Mouse (Mus musculus) embryonic facial prominence, embryonic 12.5 days (tissue): ENCODE results near the gene Osbp. TPM values are rescaled to one million over a fixed set of nuclear protein-coding genes. Genes with fewer than 3 reads are reported as not detected.
A peak's percentile ranks its signal among the peaks of the same experiment; 100 is the strongest.

ENCODE experiments used
- ATAC-seq: fragments of 200-750 bp; cut with Nextera tagmentation; 2 replicates; pipeline ENCODE4 v1.8.0; 2017; ENCODE audit not compliant: insufficient number of reproducible peaks, insufficient read depth, low FRiP score, low TSS enrichment
- H3K27ac ChIP-seq: fragments of 300-500 bp; sonication (generic); 2 replicates; pipeline ENCODE4 v1.5.1; 2016; ENCODE audit warnings: mild to moderate bottlenecking
- H3K27me3 ChIP-seq: fragments of 300-500 bp; sonication (generic); 2 replicates; pipeline ENCODE4 v1.6.1; 2016; ENCODE audit warnings: mild to moderate bottlenecking, moderate library complexity
- H3K36me3 ChIP-seq: fragments of 300-500 bp; sonication (generic); 2 replicates; pipeline ENCODE4 v1.6.1; 2016; ENCODE audit warnings: mild to moderate bottlenecking
- H3K4me1 ChIP-seq: fragments of 300-500 bp; sonication (generic); 2 replicates; pipeline ENCODE4 v1.6.1; 2016
- H3K4me2 ChIP-seq: fragments of 300-500 bp; sonication (generic); replicated peaks from 2 replicates; pipeline ENCODE4 v1.6.1; 2016; ENCODE audit warnings: mild to moderate bottlenecking, moderate library complexity
- H3K4me3 ChIP-seq: fragments of 300-500 bp; sonication (generic); 2 replicates; pipeline ENCODE4 v1.5.1; 2016; ENCODE audit warnings: mild to moderate bottlenecking
- H3K9ac ChIP-seq: fragments of 300-500 bp; sonication (generic); 2 replicates; pipeline ENCODE4 v1.6.1; 2016; ENCODE audit warnings: mild to moderate bottlenecking, moderate library complexity
- H3K9me3 ChIP-seq: fragments of 300-500 bp; sonication (generic); 2 replicates; pipeline ENCODE4 v1.6.1; 2016; ENCODE audit warnings: mild to moderate bottlenecking, moderate library complexity
- WGBS: fragments of 180-500 bp; shearing (Covaris S2); methylation state at CpG from one replicate; pipeline ENCODE4 v1.1.7; 2016; 5-methylcytosine and 5-hydroxymethylcytosine counted together
- microRNA-seq: library from miRNA; unstranded; fragments of <30 nt; microRNA quantifications from one replicate; pipeline ENCODE4, GENCODE M21; 2017
- polyA plus RNA-seq: library from polyadenylated mRNA; unstranded; fragments of >200 nt; fragmentation: Nextera tagmentation; extraction: Ambion mirVana; gene quantifications from 2 replicates; pipeline ENCODE4 v1.2.1, GENCODE M21; 2016

The Osbp gene
- polyA plus RNA-seq, 1 experiment from 2014 or later = 5.6 TPM

GRCm38 (mm10) chr19:12016192-12016591 lies 50.5 kb downstream of the Osbp start:
- no peak for ATAC-seq
- no peak overlapping the region for H3K4me3 ChIP-seq
- no peaks in the 10 kb centered on the region for H3K36me3 ChIP-seq
- H3K27me3 ChIP-seq = no peaks in the 10 kb centered on the region
- no peak overlapping the region for H3K4me2 ChIP-seq
- whole genome bisulfite sequencing = 68% methylated on average over 4 of the region's 4 CpGs
- H3K4me1 ChIP-seq = no peaks in the 10 kb centered on the region
- no peaks in the 10 kb centered on the region for H3K9me3 ChIP-seq
- no peak overlapping the region for H3K27ac ChIP-seq
- no peak overlapping the region for H3K9ac ChIP-seq

GRCm38 (mm10) chr19:12024149-12024548 lies 58.4 kb downstream of the Osbp start:
- Histone ChIP-seq H3K36me3 (no peaks in the 10 kb centered on the region), H3K9me3 (no peaks in the 10 kb centered on the region), H3K4me3 (no peak overlapping the region), H3K27ac (no peak overlapping the region), H3K4me2 (no peak overlapping the region), H3K9ac (no peak overlapping the region), H3K27me3 (no peaks in the 10 kb centered on the region), H3K4me1 (no peaks in the 10 kb centered on the region)
- WGBS = 86% methylated on average over 4 of the region's 4 CpGs
- no peak for ATAC-seq

GRCm38 (mm10) chr19:12025333-12025732 lies 59.6 kb downstream of the Osbp start:
- ATAC-seq = no peak
- H3K36me3 ChIP-seq = no peaks in the 10 kb centered on the region
- 89% methylated on average over 3 of the region's 3 CpGs for whole genome bisulfite sequencing
- H3K27me3 ChIP-seq = no peaks in the 10 kb centered on the region
- no peak overlapping the region for H3K27ac ChIP-seq
- no peaks in the 10 kb centered on the region for H3K9me3 ChIP-seq
- no peaks in the 10 kb centered on the region for H3K4me1 ChIP-seq
- H3K4me2 ChIP-seq = no peak overlapping the region
- H3K9ac ChIP-seq = no peak overlapping the region
- no peak overlapping the region for H3K4me3 ChIP-seq

- ATAC-seq = no peak
- H3K27ac ChIP-seq = no peak overlapping the region
- no peaks in the 10 kb centered on the region for H3K36me3 ChIP-seq
- H3K27me3 ChIP-seq = no peaks in the 10 kb centered on the region
- H3K4me3 ChIP-seq = no peak overlapping the region
- H3K4me2 ChIP-seq = no peak overlapping the region
- H3K4me1 ChIP-seq = no peaks in the 10 kb centered on the region
- 68% methylated on average over 2 of the region's 2 CpGs for WGBS
- H3K9ac ChIP-seq = no peak overlapping the region
- H3K9me3 ChIP-seq = no peaks in the 10 kb centered on the region
Measured at GRCm38 (mm10) chr19:12026606-12027005, 60.9 kb downstream of the Osbp start.

- Histone ChIP-seq H3K27ac (no peak overlapping the region), H3K36me3 (no peaks in the 10 kb centered on the region), H3K4me2 (no peak overlapping the region), H3K9me3 (no peaks in the 10 kb centered on the region), H3K9ac (no peak overlapping the region), H3K4me3 (no peak overlapping the region), H3K27me3 (no peaks in the 10 kb centered on the region), H3K4me1 (no peaks in the 10 kb centered on the region)
- no peak for ATAC-seq
Measured at GRCm38 (mm10) chr19:12037727-12038126, 72.0 kb downstream of the Osbp start.

GRCm38 (mm10) chr19:12041217-12041616 lies 75.5 kb downstream of the Osbp start, which contains the start of gene Olfr1423:
Olfr1423 (minus strand) TSS chr19:12041317.
- no peak for ATAC-seq
- H3K36me3 ChIP-seq = no peaks in the 10 kb centered on the region
- H3K9ac ChIP-seq = no peak within 1 kb of the TSS
- H3K9me3 ChIP-seq = no peaks in the 10 kb centered on the region
- no peak within 1 kb of the TSS for H3K4me2 ChIP-seq
- H3K27me3 ChIP-seq = no peaks in the 10 kb centered on the region
- no peak within 1 kb of the TSS for H3K4me3 ChIP-seq
- no peak within 1 kb of the TSS for H3K27ac ChIP-seq
- no peaks in the 10 kb centered on the region for H3K4me1 ChIP-seq
- WGBS = 42% methylated on average over 2 of the region's 2 CpGs

- 86% methylated on average over 5 of the region's 5 CpGs for WGBS
Measured at GRCm38 (mm10) chr19:12043163-12043562, 77.4 kb downstream of the Osbp start.

More at GRCm38 (mm10) chr19:12043163-12043562, 77.4 kb downstream of the Osbp start:
- no peak for ATAC-seq
- H3K36me3 ChIP-seq = no peaks in the 10 kb centered on the region
- no peak overlapping the region for H3K4me3 ChIP-seq
- no peaks in the 10 kb centered on the region for H3K9me3 ChIP-seq
- no peaks in the 10 kb centered on the region for H3K4me1 ChIP-seq
- no peaks in the 10 kb centered on the region for H3K27me3 ChIP-seq
- no peak overlapping the region for H3K27ac ChIP-seq
- H3K4me2 ChIP-seq = no peak overlapping the region
- H3K9ac ChIP-seq = no peak overlapping the region

Small RNAs within 50 kb of the gene (microRNA-seq; reads per million reads assigned to microRNA genes)
- gene Mir6994 = 7.1 reads per million, percentile 23 among the genes with 10 or more reads in this experiment

Other genes with a start within 250 kb of the Osbp start
- gene Gif, start 218.4 kb upstream of the Osbp start, polyA plus RNA-seq = not detected in 2 replicates
- 45.6 and 48.1 TPM in 2 replicates for gene Mrpl16, start 195.6 kb upstream of the Osbp start, polyA plus RNA-seq
- 8.4 and 9.0 TPM in 2 replicates for gene Stx3, start 146.5 kb upstream of the Osbp start, polyA plus RNA-seq
- gene Olfr1417, start 126.7 kb upstream of the Osbp start, polyA plus RNA-seq = not detected in 2 replicates
- gene Olfr1418, start 104.9 kb upstream of the Osbp start, polyA plus RNA-seq = not detected in 2 replicates
- not detected in 2 replicates for gene Olfr1419, start 90.8 kb upstream of the Osbp start, polyA plus RNA-seq
- 0.14 and 0.15 TPM in 2 replicates for gene Olfr1420, start 79.4 kb upstream of the Osbp start, polyA plus RNA-seq
- gene Patl1, start 53.5 kb upstream of the Osbp start, polyA plus RNA-seq = 19.4 and 20.6 TPM in 2 replicates
- gene Olfr1423, start 75.4 kb downstream of the Osbp start, polyA plus RNA-seq = not detected in 2 replicates
- not detected in 2 replicates for gene Olfr1424, start 96.7 kb downstream of the Osbp start, polyA plus RNA-seq
- not detected in 2 replicates for gene Olfr1425, start 111.8 kb downstream of the Osbp start, polyA plus RNA-seq
- gene Olfr1426, start 126.1 kb downstream of the Osbp start, polyA plus RNA-seq = not detected in 2 replicates
- not detected in 2 replicates for gene Olfr1427, start 137.4 kb downstream of the Osbp start, polyA plus RNA-seq
- not detected in 2 replicates for gene Olfr1428, start 150.0 kb downstream of the Osbp start, polyA plus RNA-seq
- gene Olfr76, start 157.3 kb downstream of the Osbp start, polyA plus RNA-seq = not detected in 2 replicates
- gene Olfr1555-ps1, start 204.2 kb downstream of the Osbp start, polyA plus RNA-seq = not detected in 2 replicates
- gene Olfr1431, start 234.7 kb downstream of the Osbp start, polyA plus RNA-seq = not detected in 2 replicates